Comparison of ENCODE assay signal across 20 mouse cellular contexts in the genomic region with DNA sequence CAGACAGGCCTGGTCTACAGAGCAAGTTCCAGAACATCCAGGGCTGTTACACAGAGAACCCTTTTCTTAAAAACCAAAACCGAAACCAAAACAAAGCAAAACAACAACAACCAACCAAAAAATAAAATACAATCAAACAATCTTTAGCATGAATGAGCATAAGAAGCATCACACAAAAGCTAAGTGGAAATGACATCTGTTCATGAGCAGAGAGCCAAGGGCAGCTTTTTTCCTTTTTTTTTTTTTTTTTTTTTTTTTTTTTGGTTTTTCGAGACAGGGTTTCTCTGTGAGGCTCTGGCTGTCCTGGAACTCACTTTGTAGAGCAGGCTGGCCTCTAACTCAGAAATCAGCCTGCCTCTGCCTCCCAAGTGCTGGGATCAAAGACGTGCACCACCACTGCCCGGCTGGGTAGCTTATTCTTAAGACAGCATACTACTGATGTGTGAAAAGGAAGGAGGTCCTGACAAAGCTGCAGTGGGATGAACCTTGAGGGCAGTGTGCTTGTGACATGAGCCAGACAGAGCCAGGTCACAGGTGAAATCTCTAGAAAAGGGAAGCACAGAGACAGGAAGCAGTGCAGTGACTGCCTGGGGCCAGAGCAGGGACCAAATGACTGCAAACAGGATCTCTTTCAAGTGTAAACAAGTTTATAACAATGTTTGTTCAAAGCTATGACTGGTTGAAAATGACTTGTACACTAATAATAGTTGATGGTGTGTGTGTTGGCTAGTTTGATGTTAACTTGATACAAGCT. TPM values are rescaled to one million over a fixed set of nuclear protein-coding genes. Genes with fewer than 3 reads are reported as not detected.
A peak's percentile ranks its signal among the peaks of the same experiment; 100 is the strongest.
DNase-seq lines count a peak whose midpoint lies in the region; ATAC-seq and TF ChIP-seq lines count a peak whose summit lies in the region.
"Had no signal": no experiment of that assay in that cellular context is flagged by ENCODE, and none has a peak within 500 bp of the region (broad histone marks: within the 10 kb centered on the region; RNA-seq: fewer than 3 reads in every experiment).

No protein-coding gene starts in this region.

- intact Hi-C loops in left cerebral cortex, adult 2 months (cut with DNase I) = no loop called here
- intact Hi-C loops in left cerebral cortex, postnatal 25 days (cut with DNase I) = no loop called here

- H3K4me3 ChIP-seq in left cerebral cortex, adult 2 months = no peak overlapping the region
- H3K4me3 ChIP-seq: embryonic facial prominence, embryonic 13.5 days; hindbrain, embryonic 15.5 days; limb, embryonic 12.5 days had no signal

- DNase-seq in left cerebral cortex, adult 2 months (ENCODE audit: extremely low spot score in 1 of 2, low spot score in 2 of 2) = no peak
- DNase-seq in left cerebral cortex, postnatal 25 days (ENCODE audit: low spot score in 2 of 2) = no peak
- DNase-seq in B cell, adult 2 months = peak; percentile 26 to 29
- DNase-seq in retina, embryonic 14.5 days (ENCODE audit: low spot score) = no peak
- DNase-seq: heart, postnatal 10 days; kidney, adult 9 months; right cerebral cortex, postnatal 14 days had no signal

- TF ChIP-seq CTCF in left cerebral cortex, adult 2 months (IDR thresholded peaks at IDR 0.05) = no peak

- 0 out of 2 replicates have a peak overlapping the region, but pooled peaks have one; percentile 11 for H3K27ac ChIP-seq in left cerebral cortex, adult 2 months
- H3K27ac ChIP-seq: embryonic facial prominence, embryonic 13.5 days; hindbrain, embryonic 15.5 days; limb, embryonic 12.5 days had no signal

- peak; percentile 76 for ATAC-seq in CD4-positive, CD25-positive, alpha-beta regulatory T cell, adult 4 months
- ATAC-seq in megakaryocyte, adult 5-6 weeks (ENCODE audit: poor library complexity, severe bottlenecking) = peak; percentile 70
- ATAC-seq in inflammation-experienced regulatory T-cells, adult 6 months = no peak

RNA-seq across cellular contexts. Expression of a gene that starts 14.5 kb away (rescaled TPM):
- total RNA-seq in left cerebral cortex, adult 2 months (2021) = 10 to 100 TPM; 53.9 to 59.3 TPM
- 10 to 100 TPM; 47.0 to 51.6 TPM for total RNA-seq in left cerebral cortex, postnatal 25 days (2021)
- 1 to 10 TPM; 5.3 to 6.6 TPM for polyA plus RNA-seq in CD4-positive, CD25-positive, alpha-beta regulatory T cell, adult 4 months (2017; shearing (Covaris generic))
- 9.1 and 10.4 TPM in 2 replicates for total RNA-seq in megakaryocyte, adult 5-6 weeks (2015)
- total RNA-seq in megakaryocyte, adult 5-6 weeks (2017) = 3.5 and 3.7 TPM in 2 replicates
- polyA plus RNA-seq in inflammation-experienced regulatory T-cells, adult 6 months (2017; shearing (Covaris generic)) = 1 to 10 TPM; 5.6 to 6.0 (median 5.7) TPM

RNA-seq across cellular contexts. Expression of a gene that starts 18.8 kb away (rescaled TPM):
- total RNA-seq in left cerebral cortex, adult 2 months (2021) = under 1 TPM; 0.26 to 0.27 TPM
- total RNA-seq in left cerebral cortex, postnatal 25 days (2021) = under 1 TPM in 1 of 2 experiments, not detected in 1; 0.23 TPM
- not detected for polyA plus RNA-seq in CD4-positive, CD25-positive, alpha-beta regulatory T cell, adult 4 months (2017; shearing (Covaris generic))
- total RNA-seq in megakaryocyte, adult 5-6 weeks (2015) = not detected in 2 replicates
- total RNA-seq in megakaryocyte, adult 5-6 weeks (2017) = not detected in 2 replicates
- polyA plus RNA-seq in inflammation-experienced regulatory T-cells, adult 6 months (2017; shearing (Covaris generic)) = not detected
- total RNA-seq: adrenal gland, adult 18-20 months; common myeloid progenitor, adult 5-6 weeks; ES-E14; gastrocnemius, adult 8-10 months; heart, postnatal 10 days had no signal
- polyA plus RNA-seq: large intestine, adult 2 months; thymus, postnatal 0 days had no signal

RNA-seq across cellular contexts. Expression of a gene that starts 26.4 kb away (rescaled TPM):
- total RNA-seq in left cerebral cortex, adult 2 months (2021) = under 1 TPM; 0.20 to 0.87 TPM
- not detected for total RNA-seq in left cerebral cortex, postnatal 25 days (2021)
- not detected for polyA plus RNA-seq in CD4-positive, CD25-positive, alpha-beta regulatory T cell, adult 4 months (2017; shearing (Covaris generic))
- total RNA-seq in megakaryocyte, adult 5-6 weeks (2015) = not detected in 2 replicates
- total RNA-seq in megakaryocyte, adult 5-6 weeks (2017) = not detected in 2 replicates
- polyA plus RNA-seq in inflammation-experienced regulatory T-cells, adult 6 months (2017; shearing (Covaris generic)) = not detected
- total RNA-seq: adrenal gland, adult 18-20 months; common myeloid progenitor, adult 5-6 weeks; gastrocnemius, adult 8-10 months; heart, postnatal 10 days; megakaryocyte-erythroid progenitor cell, adult 5-6 weeks had no signal
- polyA plus RNA-seq: embryonic facial prominence, embryonic 13.5 days; large intestine, adult 2 months had no signal

RNA-seq across cellular contexts. Expression of a gene that starts 26.4 kb away (rescaled TPM):
- 100 to 1,000 TPM in 1 of 2 experiments, 10 to 100 TPM in 1; 96.5 to 118 TPM for total RNA-seq in left cerebral cortex, adult 2 months (2021)
- total RNA-seq in left cerebral cortex, postnatal 25 days (2021) = 100 to 1,000 TPM; 116 to 118 TPM
- polyA plus RNA-seq in CD4-positive, CD25-positive, alpha-beta regulatory T cell, adult 4 months (2017; shearing (Covaris generic)) = 10 to 100 TPM; 27.8 to 49.3 TPM
- total RNA-seq in megakaryocyte, adult 5-6 weeks (2015) = 44.2 and 45.2 TPM in 2 replicates
- 33.8 and 36.5 TPM in 2 replicates for total RNA-seq in megakaryocyte, adult 5-6 weeks (2017)
- polyA plus RNA-seq in inflammation-experienced regulatory T-cells, adult 6 months (2017; shearing (Covaris generic)) = 10 to 100 TPM; 22.0 to 28.6 (median 27.4) TPM

RNA-seq across cellular contexts. Expression of a gene that starts 51.6 kb away (rescaled TPM):
- total RNA-seq in left cerebral cortex, adult 2 months (2021) = 10 to 100 TPM; 46.4 to 47.2 TPM
- 10 to 100 TPM; 46.7 to 50.9 TPM for total RNA-seq in left cerebral cortex, postnatal 25 days (2021)
- 1 to 10 TPM; 6.6 to 7.3 TPM for polyA plus RNA-seq in CD4-positive, CD25-positive, alpha-beta regulatory T cell, adult 4 months (2017; shearing (Covaris generic))
- 7.9 and 12.8 TPM in 2 replicates for total RNA-seq in megakaryocyte, adult 5-6 weeks (2015)
- 9.1 and 16.1 TPM in 2 replicates for total RNA-seq in megakaryocyte, adult 5-6 weeks (2017)
- polyA plus RNA-seq in inflammation-experienced regulatory T-cells, adult 6 months (2017; shearing (Covaris generic)) = 1 to 10 TPM; 6.0 to 7.9 (median 7.5) TPM

Comparison
In these comparisons a context has a peak if more than half of its experiments do, and no peak if none do; other contexts are left out.
1. DNase-seq: peak in B cell, adult 2 months (2 of 2); none in left cerebral cortex, adult 2 months (0 of 2), left cerebral cortex, postnatal 25 days (0 of 2) and retina, embryonic 14.5 days (single experiment).
2. RNA of a gene that starts 14.5 kb away (total RNA-seq): 53.9 to 59.3 TPM in left cerebral cortex, adult 2 months and 47.0 to 51.6 TPM in left cerebral cortex, postnatal 25 days; 3.5 to 10.4 TPM in megakaryocyte, adult 5-6 weeks; every median in the first group is over 4 times any median in the second.